Mouse (Mus musculus): ENCODE results near the gene Tmeff1.
A peak's percentile ranks its signal among the peaks of the same experiment; 100 is the strongest.

Tmeff1 gene

GRCm38 (mm10) chr4:48584421-48585240 is at the start of gene Tmeff1:
Tmeff1 (plus strand) TSS chr4:48585174.
- peak; percentile 76 for DNase-seq (ENCODE audit: low spot score)

- DNase-seq (ENCODE audit: low spot score), result no peak
Observed at GRCm38 (mm10) chr4:48536275-48536674, 48.7 kb upstream of the Tmeff1 start.

- DNase-seq (ENCODE audit: low spot score), result no peak
Observed at GRCm38 (mm10) chr4:48537024-48537423, 48.0 kb upstream of the Tmeff1 start.

DNA sequence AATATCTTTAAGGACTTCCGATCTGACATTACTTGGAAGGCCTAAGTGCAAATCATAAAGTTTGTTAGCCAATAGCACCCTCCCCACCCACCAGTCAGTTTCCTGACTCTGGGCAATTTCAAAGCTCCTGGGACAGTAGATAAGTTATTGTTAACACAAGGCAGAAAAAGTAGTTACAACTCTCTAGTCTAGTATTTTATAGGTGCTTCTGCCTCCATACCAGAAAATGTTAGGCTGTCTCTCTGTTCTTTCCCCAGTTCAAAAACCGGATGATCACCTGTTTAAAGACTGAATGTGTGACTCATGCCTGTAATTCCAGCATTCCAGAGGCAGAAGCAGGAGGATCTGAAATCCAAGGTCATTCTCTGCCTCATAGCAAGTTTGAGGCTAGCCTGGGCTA is 46.4 kb upstream of the Tmeff1 start:
- no peak for DNase-seq (ENCODE audit: low spot score)

GRCm38 (mm10) chr4:48539841-48540575 is 45.0 kb upstream of the Tmeff1 start, which contains the start of gene Msantd3:
Msantd3 (plus strand) TSS chr4:48539935.
- DNase-seq (ENCODE audit: low spot score), result peak; percentile 83

DNA sequence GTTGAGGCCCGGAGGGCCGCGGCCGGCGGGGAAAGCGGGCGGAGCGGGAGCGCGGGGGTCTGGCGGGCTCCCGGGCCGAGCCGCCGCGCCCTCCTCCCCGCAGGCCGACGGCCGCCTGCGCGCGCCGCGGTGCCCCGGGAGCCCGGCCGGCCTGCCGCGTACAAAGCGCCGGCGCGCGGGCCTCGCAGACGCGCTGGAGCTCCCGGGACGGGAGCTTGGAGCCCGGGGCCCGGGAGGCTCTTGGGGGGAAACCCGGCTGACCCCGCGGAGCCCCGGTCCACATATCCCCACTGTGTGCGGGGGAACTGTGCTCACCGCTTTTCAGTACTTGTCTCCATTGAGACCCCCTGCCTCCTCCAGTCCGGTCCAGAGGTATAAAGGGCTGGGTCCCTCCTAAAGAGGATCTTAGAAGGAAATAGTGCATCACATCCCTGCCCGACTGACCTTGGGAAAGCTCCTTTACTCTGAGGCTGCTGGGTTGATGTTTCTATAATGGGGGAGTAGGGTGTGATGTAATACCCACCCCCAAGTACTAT is 44.3 kb upstream of the Tmeff1 start:
- DNase-seq (ENCODE audit: low spot score), result peak; percentile 47

DNA sequence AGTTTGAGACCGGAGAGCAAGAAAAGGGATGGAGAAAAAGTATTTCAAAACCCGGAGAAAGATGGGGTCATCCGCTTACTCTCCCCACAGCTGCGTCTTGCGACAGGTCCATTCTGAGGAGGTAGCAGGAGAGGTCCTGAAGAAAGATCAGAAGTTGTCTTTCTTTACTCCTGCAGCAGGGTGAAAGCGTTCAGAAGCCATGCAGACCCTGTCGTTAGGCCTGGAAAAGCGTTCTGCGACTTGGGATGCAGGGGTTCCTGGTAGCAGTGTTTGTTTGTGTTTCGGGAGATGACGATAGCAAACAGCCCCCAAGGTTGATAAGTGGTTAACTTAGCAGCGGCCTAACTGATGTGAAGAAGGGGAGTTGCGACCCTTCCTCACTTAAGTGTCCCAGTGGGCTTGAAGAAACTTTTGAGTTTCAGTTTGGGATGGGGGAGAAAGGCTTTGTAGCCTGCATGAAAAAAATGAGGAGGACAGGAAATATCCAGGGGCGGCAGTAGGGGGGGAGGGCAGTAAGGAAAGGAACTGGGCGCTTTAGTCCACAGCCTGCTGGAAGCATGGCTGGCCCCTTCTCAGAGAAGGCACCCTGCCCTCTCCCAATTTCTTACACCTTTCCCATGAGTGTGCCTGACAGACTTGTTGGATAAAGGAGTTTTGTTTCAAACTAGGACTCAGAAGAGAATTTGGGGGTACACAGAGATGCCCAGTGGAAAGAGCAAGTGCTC is 43.3 kb upstream of the Tmeff1 start:
- DNase-seq (ENCODE audit: low spot score), result peak; percentile 53

DNA sequence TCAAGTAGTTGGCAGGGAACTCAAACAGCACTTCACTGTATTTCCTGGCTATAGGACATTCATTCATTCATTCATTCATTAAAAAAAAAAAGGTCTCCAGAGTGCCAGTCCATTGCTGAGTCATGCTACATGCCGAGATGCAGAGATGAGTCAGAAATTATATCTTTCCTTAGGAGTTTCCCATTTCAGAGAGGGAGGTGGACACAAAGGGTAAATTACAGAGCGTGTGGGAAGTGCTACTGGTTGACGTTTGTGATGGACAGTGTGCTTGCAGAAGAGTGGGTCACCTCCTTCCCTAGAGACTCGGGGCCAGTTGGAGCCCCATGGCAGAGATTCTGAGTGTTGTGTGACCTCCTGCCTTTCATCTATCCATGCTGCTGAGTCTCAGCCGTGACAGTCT is 42.6 kb upstream of the Tmeff1 start:
- DNase-seq (ENCODE audit: low spot score), result peak; percentile 25

DNA sequence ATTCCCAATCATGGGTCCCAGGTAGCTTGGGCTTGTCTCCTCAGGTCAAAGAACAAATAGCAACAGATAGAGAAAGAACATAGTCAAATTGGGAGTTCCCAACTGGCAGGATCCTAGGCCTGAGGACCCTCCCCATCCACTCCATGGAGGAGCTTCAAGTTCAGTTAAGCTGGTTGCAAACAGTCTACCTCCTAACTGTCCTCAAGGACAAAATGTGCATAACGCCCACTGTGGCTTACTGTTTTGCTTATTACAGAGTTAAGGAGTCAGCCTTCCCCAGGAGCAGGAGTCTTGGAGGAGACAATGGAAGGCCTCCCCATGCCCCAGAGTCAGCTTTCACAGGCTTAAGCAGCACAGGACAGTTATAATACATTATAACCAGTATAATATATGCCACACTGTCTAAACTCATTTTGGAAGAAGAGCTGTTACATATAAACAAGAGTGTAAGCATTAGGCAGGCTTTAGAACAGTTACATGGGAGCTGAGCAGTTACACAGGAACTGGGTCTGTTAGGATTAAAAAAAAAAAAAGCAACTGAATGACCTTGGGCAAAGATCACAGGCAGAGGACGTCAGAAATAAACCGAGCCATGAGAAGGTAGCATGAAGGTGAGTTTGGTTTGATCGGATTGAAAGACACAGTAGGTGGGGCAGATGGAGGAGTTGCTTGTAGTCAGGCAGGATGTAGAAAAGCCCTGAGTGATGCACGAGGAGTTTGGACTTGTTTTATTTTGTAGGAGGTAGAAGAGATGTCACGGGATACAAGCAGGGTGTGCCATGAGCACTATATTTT is 41.7 kb upstream of the Tmeff1 start:
- DNase-seq (ENCODE audit: low spot score), result no peak

GRCm38 (mm10) chr4:48544141-48544540 is 40.8 kb upstream of the Tmeff1 start:
- DNase-seq (ENCODE audit: low spot score), result no peak

GRCm38 (mm10) chr4:48545966-48546365 is 39.0 kb upstream of the Tmeff1 start:
- DNase-seq (ENCODE audit: low spot score), result no peak

DNA sequence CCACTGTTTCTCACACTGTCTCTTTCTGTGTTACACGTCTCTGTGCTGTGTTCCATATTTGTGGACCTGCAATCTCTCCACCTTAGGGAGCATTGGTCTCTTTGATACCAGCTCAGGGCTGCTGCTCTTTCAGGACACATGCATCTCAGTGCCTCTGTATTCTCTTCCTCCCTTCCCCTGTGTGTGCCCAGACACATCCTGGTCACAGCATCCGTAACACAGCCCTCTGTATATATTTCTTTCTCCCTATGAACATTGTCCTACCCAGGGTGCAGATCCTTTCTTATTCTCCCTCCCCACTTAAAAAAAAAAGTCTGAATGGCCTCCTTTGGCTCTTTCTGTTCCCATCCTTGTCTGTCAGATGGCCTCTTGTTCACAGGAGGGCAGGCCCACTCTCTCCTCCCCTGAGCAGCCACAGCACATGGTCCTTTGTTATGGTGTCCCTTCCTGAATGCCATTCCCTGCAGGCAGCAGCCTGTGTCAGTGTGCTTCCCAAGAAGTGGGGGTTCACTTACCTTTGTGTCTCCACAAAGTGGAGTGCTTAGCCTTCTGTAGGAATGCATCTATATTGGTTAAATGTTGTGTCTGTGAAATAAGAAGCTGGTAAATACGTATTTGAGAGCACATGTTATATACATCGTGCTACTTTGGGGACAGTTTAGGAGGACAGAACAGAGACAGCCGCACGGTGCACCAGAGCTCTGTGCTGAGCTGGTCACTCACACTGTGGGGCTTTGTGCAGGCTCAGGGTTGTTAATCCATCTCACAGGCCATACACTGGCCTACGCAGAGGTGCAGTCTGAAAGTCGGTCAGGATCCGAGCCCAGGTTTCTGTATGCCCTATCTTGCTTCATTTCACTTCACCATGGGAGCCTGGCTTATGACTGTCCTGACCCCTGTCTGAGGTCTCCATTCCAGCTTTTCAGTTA is 38.1 kb upstream of the Tmeff1 start:
- DNase-seq (ENCODE audit: low spot score), result peak; percentile 63

GRCm38 (mm10) chr4:48548393-48549045 is 36.5 kb upstream of the Tmeff1 start:
- DNase-seq (ENCODE audit: low spot score), result peak; percentile 64

DNA sequence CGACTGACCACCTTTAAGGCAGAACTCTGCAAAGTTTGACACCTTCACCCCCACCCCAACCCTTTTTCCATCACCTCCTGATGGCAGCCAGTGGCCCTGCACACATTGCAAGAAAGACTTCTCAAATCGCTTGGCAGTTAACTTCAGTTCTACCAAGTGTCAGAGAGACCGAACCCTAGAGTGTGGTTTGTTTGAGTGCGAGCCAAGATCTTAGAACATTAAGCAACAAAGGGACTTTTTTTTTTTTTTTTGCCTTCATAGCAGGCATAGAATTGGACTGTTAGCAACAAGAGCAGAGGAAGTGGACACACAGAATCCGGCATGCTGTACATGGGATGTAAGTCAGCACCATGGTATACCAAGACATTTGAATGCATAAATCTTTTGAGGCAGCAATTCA is 35.3 kb upstream of the Tmeff1 start:
- DNase-seq (ENCODE audit: low spot score), result no peak

DNA sequence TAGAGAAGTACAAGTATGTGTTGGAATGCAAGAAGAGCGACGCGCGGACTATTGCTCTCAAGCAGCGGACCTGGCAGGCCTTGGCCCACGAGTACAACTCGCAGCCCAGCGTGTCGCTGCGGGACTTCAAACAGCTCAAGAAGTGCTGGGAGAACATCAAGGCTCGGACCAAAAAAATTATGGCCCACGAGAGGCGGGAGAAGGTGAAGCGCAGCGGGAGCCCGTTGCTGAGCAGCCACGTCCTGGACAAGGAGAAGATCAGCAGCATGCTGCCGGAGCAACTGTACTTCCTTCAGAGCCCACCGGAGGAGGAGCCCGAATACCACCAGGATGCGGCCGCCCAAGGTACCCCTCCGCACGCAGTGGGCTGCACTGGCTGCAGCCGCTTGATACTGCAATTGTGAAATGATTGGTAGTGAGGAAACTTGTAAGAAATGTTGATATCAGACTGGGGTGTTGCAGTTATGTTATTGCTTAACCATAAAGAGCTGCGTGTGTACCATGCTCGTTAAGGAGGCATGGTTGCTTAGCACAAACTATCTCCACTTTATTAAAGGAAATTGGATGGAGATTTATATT is 32.4 kb upstream of the Tmeff1 start:
- no peak for DNase-seq (ENCODE audit: low spot score)

GRCm38 (mm10) chr4:48554132-48554531 is 30.8 kb upstream of the Tmeff1 start:
- DNase-seq (ENCODE audit: low spot score), result no peak

- peak; percentile 66 for DNase-seq (ENCODE audit: low spot score)
Observed at GRCm38 (mm10) chr4:48555729-48556128, 29.2 kb upstream of the Tmeff1 start.

GRCm38 (mm10) chr4:48559652-48560051 is 25.3 kb upstream of the Tmeff1 start:
- DNase-seq (ENCODE audit: low spot score), result no peak

DNA sequence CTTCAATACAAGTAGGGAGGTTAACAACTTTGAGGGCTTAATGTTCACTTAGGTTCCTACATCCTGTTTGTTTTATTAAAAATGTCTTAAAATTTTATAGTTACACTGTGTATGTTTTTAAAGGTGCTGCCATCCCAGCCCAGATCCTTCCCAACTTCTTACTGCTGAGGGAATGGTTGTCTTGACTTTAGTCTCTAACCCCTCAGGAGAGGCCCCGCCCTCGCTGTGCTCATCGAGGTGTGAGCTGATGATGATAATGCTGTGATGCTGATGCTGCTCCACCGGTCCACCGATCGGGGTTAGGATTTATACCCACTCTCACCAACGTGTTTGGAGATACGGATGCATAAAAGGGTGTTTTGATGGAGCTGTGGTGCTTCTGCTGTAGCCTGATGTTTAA is 23.1 kb upstream of the Tmeff1 start:
- DNase-seq (ENCODE audit: low spot score), result no peak

Measured in embryo, embryonic 10 days (tissue).